Mouse (Mus musculus): Measurements from ENCODE around the gene Tmem240. TPM values are rescaled to one million over a fixed set of nuclear protein-coding genes. Genes with fewer than 3 reads are reported as not detected.

Gene Tmem240
- polyA plus RNA-seq, 1 experiment, result 1.2 TPM

DNA sequence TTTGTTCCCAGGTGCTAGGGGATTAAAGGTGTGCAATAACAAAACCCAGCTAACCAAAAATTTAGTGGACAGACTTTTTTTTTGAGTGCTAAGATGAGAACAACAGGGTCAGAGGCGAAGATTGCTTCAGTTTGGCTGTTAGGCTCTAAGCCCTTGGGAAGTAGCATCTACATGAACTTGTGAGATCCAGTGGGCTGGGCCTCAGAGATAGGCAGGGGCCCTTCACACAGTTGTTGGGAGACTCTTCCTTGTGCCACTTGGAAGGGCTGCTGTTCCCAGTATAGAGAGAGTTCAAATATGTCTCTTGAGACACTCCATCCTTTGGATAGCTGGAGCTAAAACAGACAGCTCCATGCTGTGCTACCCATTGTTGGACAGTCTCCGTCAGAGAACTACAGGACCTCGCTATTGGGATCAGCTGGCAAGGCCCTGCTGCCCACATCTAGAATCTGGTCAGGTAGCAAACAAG, 55.5 kb downstream of the Tmem240 start, which contains the start of gene Ankrd65:
Ankrd65 (plus strand) TSS at position 419 of the 469 bp plus-strand sequence.
- Histone ChIP-seq H3K27me3 (ENCODE audit: control insufficient read depth, insufficient read depth, insufficient read length) (peaks cover 15% of the 10 kb centered on the region), H3K36me3 (ENCODE audit: control insufficient read depth, insufficient read depth) (no peaks in the 10 kb centered on the region), H3ac (ENCODE audit: control insufficient read depth, insufficient read length) (no peak within 1 kb of the TSS), H3K4me3 (no peak within 1 kb of the TSS), H3K79me2 (ENCODE audit: control insufficient read depth, insufficient read depth) (no peaks in the 10 kb centered on the region), H3K4me2 (ENCODE audit: low read depth) (no peak within 1 kb of the TSS)
- no peak for TF ChIP-seq MAX (IDR thresholded peaks at IDR 0.05; ENCODE audit: low read depth)
- TF ChIP-seq MYOD1 (IDR thresholded peaks at IDR 0.05; ENCODE audit: control insufficient read depth in 1 of 3, insufficient read length in 2 of 3, low read depth in 2 of 3), result no peak
- TF ChIP-seq TCF3 (IDR thresholded peaks at IDR 0.05; ENCODE audit: insufficient read length, low read depth), result no peak
- no peak for TF ChIP-seq CEBPB (IDR thresholded peaks at IDR 0.05; ENCODE audit: insufficient read depth, poor library complexity, severe bottlenecking)
- no peak for TF ChIP-seq TCF12 (IDR thresholded peaks at IDR 0.05; ENCODE audit: insufficient read depth, poor library complexity, severe bottlenecking)
- TF ChIP-seq USF1 (IDR thresholded peaks at IDR 0.05; ENCODE audit: low read depth), result no peak
- TF ChIP-seq REST (IDR thresholded peaks at IDR 0.05; ENCODE audit: insufficient read depth, insufficient read length), result no peak
- no peak for TF ChIP-seq SRF (IDR thresholded peaks at IDR 0.05; ENCODE audit: control insufficient read depth, insufficient read length, low read depth)
- TF ChIP-seq POLR2AphosphoS2 (IDR thresholded peaks at IDR 0.05; ENCODE audit: insufficient read length, low read depth), result no peak
- TF ChIP-seq E2F4 (IDR thresholded peaks at IDR 0.05; ENCODE audit: insufficient read depth), result no peak
- no peak for TF ChIP-seq MYOG (IDR thresholded peaks at IDR 0.05; ENCODE audit: control insufficient read depth in 1 of 3, insufficient read depth in 1 of 3, insufficient read length in 2 of 3, low read depth in 2 of 3)
- no peak for TF ChIP-seq POLR2A (IDR thresholded peaks at IDR 0.05; ENCODE audit: insufficient read length, low read depth)

Other genes with a start within 250 kb of the Tmem240 start
- 265 TPM for gene Gnb1, start 243.4 kb upstream of the Tmem240 start, polyA plus RNA-seq (2012; fragmentation: generic; extraction: Trizol)
- gene Nadk, start 172.4 kb upstream of the Tmem240 start, polyA plus RNA-seq (2012; fragmentation: generic; extraction: Trizol), result 83.0 TPM
- gene Slc35e2, start 133.4 kb upstream of the Tmem240 start, polyA plus RNA-seq (2012; fragmentation: generic; extraction: Trizol), result 3.7 TPM
- 47.7 TPM for gene Cdk11b, start 109.9 kb upstream of the Tmem240 start, polyA plus RNA-seq (2012; fragmentation: generic; extraction: Trizol)
- not detected for gene Gm10563, start 89.4 kb upstream of the Tmem240 start, polyA plus RNA-seq (2012; fragmentation: generic; extraction: Trizol)
- gene Mmp23, start 81.4 kb upstream of the Tmem240 start, polyA plus RNA-seq (2012; fragmentation: generic; extraction: Trizol), result 1.8 TPM
- gene Mib2, start 65.6 kb upstream of the Tmem240 start, polyA plus RNA-seq (2012; fragmentation: generic; extraction: Trizol), result 106 TPM
- 8.3 TPM for gene Fndc10, start 40.5 kb upstream of the Tmem240 start, polyA plus RNA-seq (2012; fragmentation: generic; extraction: Trizol)
- gene Ssu72, start 30.0 kb upstream of the Tmem240 start, polyA plus RNA-seq (2012; fragmentation: generic; extraction: Trizol), result 105 TPM
- 60.9 TPM for gene Atad3a, start 26.3 kb downstream of the Tmem240 start, polyA plus RNA-seq (2012; fragmentation: generic; extraction: Trizol)
- 3.2 TPM for gene Vwa1, start 39.9 kb downstream of the Tmem240 start, polyA plus RNA-seq (2012; fragmentation: generic; extraction: Trizol)
- gene Tmem88b, start 51.1 kb downstream of the Tmem240 start, polyA plus RNA-seq (2012; fragmentation: generic; extraction: Trizol), result 0.97 TPM
- gene Ankrd65, start 55.6 kb downstream of the Tmem240 start, polyA plus RNA-seq (2012; fragmentation: generic; extraction: Trizol), result not detected
- 132 TPM for gene Mrpl20, start 68.1 kb downstream of the Tmem240 start, polyA plus RNA-seq (2012; fragmentation: generic; extraction: Trizol)
- gene Ccnl2, start 77.7 kb downstream of the Tmem240 start, polyA plus RNA-seq (2012; fragmentation: generic; extraction: Trizol), result 24.7 TPM
- 152 TPM for gene Aurkaip1, start 96.5 kb downstream of the Tmem240 start, polyA plus RNA-seq (2012; fragmentation: generic; extraction: Trizol)
- gene Mxra8, start 104.9 kb downstream of the Tmem240 start, polyA plus RNA-seq (2012; fragmentation: generic; extraction: Trizol), result 87.5 TPM
- 98.4 TPM for gene Dvl1, start 112.6 kb downstream of the Tmem240 start, polyA plus RNA-seq (2012; fragmentation: generic; extraction: Trizol)
- gene Tas1r3, start 128.6 kb downstream of the Tmem240 start, polyA plus RNA-seq (2012; fragmentation: generic; extraction: Trizol), result 0.17 TPM
- 10.5 TPM for gene Cptp, start 134.6 kb downstream of the Tmem240 start, polyA plus RNA-seq (2012; fragmentation: generic; extraction: Trizol)
- 72.1 TPM for gene Ints11, start 134.7 kb downstream of the Tmem240 start, polyA plus RNA-seq (2012; fragmentation: generic; extraction: Trizol)
- gene Pusl1, start 157.0 kb downstream of the Tmem240 start, polyA plus RNA-seq (2012; fragmentation: generic; extraction: Trizol), result 19.1 TPM
- gene Acap3, start 157.0 kb downstream of the Tmem240 start, polyA plus RNA-seq (2012; fragmentation: generic; extraction: Trizol), result 22.3 TPM
- gene Ube2j2, start 209.0 kb downstream of the Tmem240 start, polyA plus RNA-seq (2012; fragmentation: generic; extraction: Trizol), result 70.6 TPM
- gene C1qtnf12, start 227.5 kb downstream of the Tmem240 start, polyA plus RNA-seq (2012; fragmentation: generic; extraction: Trizol), result 2.1 TPM